Mouse (Mus musculus) heart, postnatal 36 days (tissue): ENCODE measurements at regions not wholly inside any gene's neighbourhood (a gene's known extent, or its start where the extent isn't known, plus 50 kb on each side); places are given as distances from the start of the nearest gene placed in this dataset.
"Not testable (repeated sequence)": the region's sequence is repeated elsewhere in the genome, so short reads cannot be mapped to it uniquely, and the experiment has no call there.

Experiments used
- DNase-seq, 2 experiments: peaks; one replicate each; pipeline ENCODE4 v3.0.0; 2021 to 2022
- intact Hi-C: fragments of 180-260 bp; cut with DNase I; formaldehyde crosslinking; loops from one replicate; pipeline ENCODE4 v1.15.1; 2025

DNA sequence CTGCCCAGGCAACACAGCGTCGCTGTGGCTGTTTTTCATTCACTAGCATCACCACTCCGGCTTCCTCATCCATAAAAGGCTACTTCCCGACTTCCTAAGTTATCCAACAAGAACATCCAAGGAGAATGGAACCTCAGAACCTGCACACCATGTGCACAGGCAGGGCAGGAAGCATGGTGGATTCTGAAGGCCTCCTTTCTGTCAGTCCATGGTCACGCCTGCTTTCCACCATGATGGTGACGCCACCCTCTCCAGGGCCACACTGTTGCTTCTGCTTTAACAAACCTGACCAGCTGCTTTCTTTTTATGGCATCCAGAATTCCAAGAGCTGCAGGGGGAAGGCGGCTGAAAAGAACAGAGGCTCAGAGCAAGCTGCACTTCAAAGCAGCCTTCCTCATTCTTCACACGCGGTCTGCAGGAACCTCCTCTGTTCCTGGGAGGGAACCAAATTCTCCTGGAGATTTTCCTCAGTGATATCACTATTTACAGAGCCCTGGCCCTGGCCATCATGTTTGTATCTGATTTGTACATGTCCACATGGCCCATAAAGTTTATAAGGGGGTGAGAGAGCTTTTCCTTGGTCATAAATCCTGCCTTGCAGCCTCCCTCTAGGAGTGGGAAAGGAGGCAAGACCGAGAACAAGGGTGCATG lies 164.8 kb upstream of the Npvf start:
- intact Hi-C loops, result no loop called here
- no peak for DNase-seq

- intact Hi-C loops, result no loop called here
- DNase-seq, result no peak
These were observed 167.4 kb upstream of the Npvf start for GRCm38 (mm10) chr6:50821401-50822235.

GRCm38 (mm10) chr6:50822236-50823151 lies 168.3 kb upstream of the Npvf start:
- no peak for DNase-seq
- intact Hi-C loops, result no loop called here

GRCm38 (mm10) chr6:50823220-50823910 lies 169.1 kb upstream of the Npvf start:
- intact Hi-C loops, result no loop called here
- DNase-seq, result no peak

GRCm38 (mm10) chr6:50824466-50824865 lies 170.2 kb upstream of the Npvf start:
- no peak for DNase-seq
- intact Hi-C loops, result no loop called here

- no peak for DNase-seq
- intact Hi-C loops, result no loop called here
These were observed 177.5 kb upstream of the Npvf start for GRCm38 (mm10) chr6:50831725-50832124.

DNA sequence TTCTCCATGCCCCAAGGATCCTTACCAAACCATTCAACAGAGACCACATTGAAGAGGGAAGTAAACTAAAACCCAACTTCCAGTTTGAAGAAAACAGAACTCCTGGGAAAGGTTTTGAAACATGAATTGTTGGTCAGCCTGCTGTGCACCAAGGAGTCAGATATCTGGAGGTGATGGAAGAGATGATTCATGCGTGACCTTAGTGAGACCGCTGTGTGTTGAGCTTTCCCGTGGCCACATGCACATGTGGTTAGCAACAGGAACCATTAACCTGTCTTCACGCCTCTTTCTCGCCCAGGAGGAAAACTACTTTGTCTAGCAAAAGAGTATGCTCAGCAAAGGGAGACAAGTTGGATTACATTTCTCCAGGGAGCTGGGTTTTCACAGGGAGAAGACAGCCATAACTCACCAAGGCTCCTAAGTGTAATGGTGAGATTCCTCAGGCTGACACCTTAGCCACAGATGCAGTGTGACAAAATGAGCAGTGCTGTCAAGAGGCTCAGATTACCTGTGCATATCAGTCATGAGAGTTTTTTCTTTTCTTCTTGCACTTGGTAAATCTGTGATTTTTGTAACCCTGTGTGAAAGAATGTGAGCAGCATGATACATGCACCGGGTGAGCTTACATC lies 181.9 kb upstream of the Npvf start:
- intact Hi-C loops, result no loop called here
- no peak for DNase-seq

DNA sequence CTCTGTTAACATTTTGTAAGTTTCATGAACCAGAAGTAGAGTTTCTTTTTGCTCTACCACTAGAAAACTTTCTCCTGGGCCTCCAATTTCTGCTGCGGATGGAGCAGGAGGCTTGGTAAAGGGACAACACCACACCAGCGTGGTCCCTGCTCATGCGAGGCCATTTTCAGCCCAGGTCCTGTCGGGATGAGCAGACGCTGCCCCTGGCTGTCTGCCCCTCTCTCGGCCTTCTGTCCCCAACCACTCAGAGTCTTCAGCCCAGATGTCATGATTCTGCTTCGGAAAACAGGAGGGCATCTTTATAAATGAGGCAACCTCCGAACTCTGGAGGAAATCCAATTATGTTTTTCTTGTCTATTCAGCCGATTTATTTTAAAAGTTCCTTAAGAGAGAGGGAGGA lies 186.6 kb upstream of the Npvf start:
- DNase-seq, result no peak
- intact Hi-C loops, result no loop called here

GRCm38 (mm10) chr6:50845246-50845645 lies 191.0 kb upstream of the Npvf start:
- DNase-seq, intact Hi-C loops: not testable (repeated sequence)

- intact Hi-C loops, result no loop called here
- no peak for DNase-seq
These were observed 192.7 kb upstream of the Npvf start for GRCm38 (mm10) chr6:50846740-50847516.

DNA sequence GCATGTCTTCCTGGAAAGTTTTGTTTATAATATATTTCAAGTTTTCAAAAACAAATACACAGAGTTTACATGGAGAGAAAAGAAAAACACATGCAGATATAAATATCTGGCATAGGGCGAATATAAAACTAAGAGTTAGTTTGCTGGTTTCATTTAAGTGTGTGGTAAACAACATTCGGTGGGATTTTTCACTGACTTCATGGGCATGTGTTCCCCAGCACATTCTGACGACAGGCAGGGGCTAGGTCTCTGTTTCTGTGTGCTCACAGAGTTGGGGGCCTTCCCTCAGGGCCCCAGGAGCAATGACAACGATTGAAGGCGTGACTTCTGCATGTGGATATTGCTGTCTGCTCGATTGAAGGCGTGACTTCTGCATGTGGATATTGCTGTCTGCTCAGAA lies 193.3 kb upstream of the Npvf start:
- DNase-seq, result no peak
- intact Hi-C loops, result no loop called here

GRCm38 (mm10) chr6:50859162-50859561 lies 204.9 kb upstream of the Npvf start:
- intact Hi-C loops, result no loop called here
- no peak for DNase-seq

- intact Hi-C loops, result no loop called here
- DNase-seq, result no peak
These were observed 223.8 kb upstream of the Npvf start for GRCm38 (mm10) chr6:50877991-50878390.

DNA sequence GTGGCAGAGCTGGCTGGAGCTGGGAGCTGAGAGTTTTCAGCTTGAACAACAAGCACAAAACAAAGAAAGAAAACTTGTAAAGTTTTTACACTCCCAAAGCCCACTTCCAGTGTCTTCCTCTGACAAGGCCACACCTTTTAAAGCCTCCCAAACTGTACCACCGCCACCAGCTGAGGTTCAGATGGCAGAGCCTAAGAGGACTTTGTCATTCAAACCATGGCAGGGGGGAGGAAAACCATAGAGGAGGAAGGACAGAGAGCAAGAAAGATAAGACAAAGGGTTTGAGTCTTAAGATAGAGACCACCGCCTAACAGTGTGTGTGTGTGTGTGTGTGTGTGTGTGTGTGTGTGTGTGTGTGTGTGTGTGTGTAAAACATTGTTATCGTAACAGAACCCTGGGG lies 228.1 kb upstream of the Npvf start:
- intact Hi-C loops, result no loop called here
- no peak for DNase-seq

DNA sequence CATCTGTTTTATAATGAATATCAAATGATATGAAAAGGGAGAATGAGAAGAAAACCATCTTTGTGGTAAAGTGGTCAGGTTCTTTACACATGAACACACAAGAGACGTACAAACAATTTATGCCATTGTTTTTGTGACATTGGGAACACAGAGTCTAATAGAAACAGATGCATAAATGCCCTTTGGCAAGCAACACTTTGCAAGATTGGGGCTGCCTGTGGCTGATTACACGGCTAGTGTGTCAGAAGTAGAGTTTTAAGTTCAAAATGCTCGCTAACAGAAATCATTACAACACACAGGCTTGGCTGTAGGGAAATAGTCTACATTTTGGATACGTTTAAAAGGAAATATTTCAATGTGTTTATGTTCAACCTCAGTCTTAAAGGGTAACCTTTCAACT lies 228.5 kb upstream of the Npvf start:
- intact Hi-C loops, result no loop called here
- no peak for DNase-seq

DNA sequence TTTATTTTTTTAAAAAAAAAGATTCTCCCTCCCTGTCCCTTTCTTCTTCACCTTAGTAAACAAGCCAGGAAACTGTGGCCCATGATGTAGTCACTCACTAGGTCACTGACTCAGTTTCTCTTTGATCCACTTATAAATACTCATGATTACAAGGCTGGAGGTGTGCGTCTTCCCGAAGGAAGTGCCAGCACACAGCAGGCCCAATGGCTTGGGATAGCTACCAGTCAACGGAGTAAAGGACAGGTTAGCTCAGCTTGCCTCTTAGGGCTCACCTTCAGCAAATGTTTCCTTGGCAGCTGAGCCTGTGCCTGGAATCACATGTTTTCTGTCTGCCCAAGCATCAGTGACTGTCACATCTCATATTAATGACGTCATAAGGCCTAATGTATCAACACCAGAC lies 230.8 kb upstream of the Npvf start:
- no peak for DNase-seq
- intact Hi-C loops, result no loop called here

DNA sequence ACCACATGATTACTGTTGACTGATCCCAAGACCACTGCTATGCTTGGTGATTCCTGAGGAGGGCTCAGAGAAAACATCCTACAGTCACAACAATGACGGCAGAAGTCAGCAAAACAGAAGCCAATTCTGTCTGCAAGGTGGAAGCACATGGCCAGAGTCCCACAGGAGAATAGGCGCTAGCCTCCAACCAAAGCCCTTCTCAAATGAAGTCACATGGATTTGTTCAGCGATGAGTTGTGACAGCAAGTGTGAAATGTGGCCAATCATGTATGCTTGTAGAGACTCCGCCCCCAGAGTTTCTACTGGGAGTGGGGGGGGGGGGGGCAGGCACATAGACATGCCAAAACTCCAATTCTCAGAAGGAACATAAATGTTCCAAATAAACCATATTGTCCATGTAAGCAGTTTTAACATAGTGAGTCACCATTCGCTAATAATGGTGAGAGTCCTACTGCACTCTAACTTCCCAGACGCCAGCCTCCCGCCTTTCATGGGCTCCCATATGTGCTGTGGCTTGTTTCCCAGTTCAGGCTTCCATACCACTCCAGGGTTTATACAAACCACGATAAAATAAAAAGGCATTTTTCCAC lies 231.6 kb upstream of the Npvf start:
- intact Hi-C loops, result no loop called here
- DNase-seq, result no peak

- peak; percentile 34 to 37 for DNase-seq
- intact Hi-C loops, result no loop called here
These were observed 236.3 kb upstream of the Npvf start for GRCm38 (mm10) chr6:50890370-50891204.
